Mouse (Mus musculus): ENCODE measurements around the gene Stx17. TPM values are rescaled to one million over a fixed set of nuclear protein-coding genes. Genes with fewer than 3 reads are reported as not detected.

The Stx17 gene
- total RNA-seq (2023): 10 to 100 TPM; 42.4 to 51.0 TPM

GRCm38 (mm10) chr4:48124773-48125469 is at the start of gene Stx17:
Stx17 (plus strand) TSS chr4:48124915.

Other genes with a start within 250 kb of the Stx17 start
- gene Nr4a3, start 79.8 kb upstream of the Stx17 start, total RNA-seq (2023): 1 to 10 TPM; 4.0 to 5.1 TPM
- 10 to 100 TPM; 29.6 to 39.4 TPM for gene Erp44, start 154.6 kb downstream of the Stx17 start, total RNA-seq (2023)
- 1 to 10 TPM; 3.7 to 4.1 TPM for gene Invs, start 154.8 kb downstream of the Stx17 start, total RNA-seq (2023)